Mouse (Mus musculus) left cerebral cortex, adult 11 months (tissue): Measurements from ENCODE around the gene Hoxb5.

ENCODE experiments used
- DNase-seq: peaks from one replicate; pipeline ENCODE4 v3.0.0; 2022; ENCODE audit warnings: low spot score

Gene Hoxb5

GRCm38 (mm10) chr11:96288455-96289221 is 14.5 kb upstream of the Hoxb5 start:
- no peak for DNase-seq

- DNase-seq: no peak
Measured at GRCm38 (mm10) chr11:96289293-96289692, 13.8 kb upstream of the Hoxb5 start.

- no peak for DNase-seq
Measured at GRCm38 (mm10) chr11:96289837-96290236, 13.3 kb upstream of the Hoxb5 start.

- DNase-seq: no peak
Measured at GRCm38 (mm10) chr11:96290705-96291355, 12.3 kb upstream of the Hoxb5 start.

- no peak for DNase-seq
Measured at GRCm38 (mm10) chr11:96291681-96292564, 11.2 kb upstream of the Hoxb5 start, which contains the start of gene Hoxb6. Gene Hoxb6, plus strand, starts transcription at chr11:96292476.

GRCm38 (mm10) chr11:96292565-96293301 is 10.4 kb upstream of the Hoxb5 start:
- DNase-seq: no peak

GRCm38 (mm10) chr11:96293302-96293921 is 9.7 kb upstream of the Hoxb5 start:
- DNase-seq: no peak

- DNase-seq: no peak
Measured at GRCm38 (mm10) chr11:96294245-96295091, 8.7 kb upstream of the Hoxb5 start.

GRCm38 (mm10) chr11:96295092-96295835 is 7.9 kb upstream of the Hoxb5 start:
- DNase-seq: no peak

GRCm38 (mm10) chr11:96296997-96297396 is 6.1 kb upstream of the Hoxb5 start:
- no peak for DNase-seq

GRCm38 (mm10) chr11:96297428-96297827 is 5.7 kb upstream of the Hoxb5 start:
- no peak for DNase-seq

- DNase-seq: no peak
Measured at GRCm38 (mm10) chr11:96297968-96298635, 5.0 kb upstream of the Hoxb5 start.

GRCm38 (mm10) chr11:96298895-96299667 is 4.1 kb upstream of the Hoxb5 start:
- no peak for DNase-seq

GRCm38 (mm10) chr11:96299781-96300180 is 3.4 kb upstream of the Hoxb5 start:
- DNase-seq: no peak

GRCm38 (mm10) chr11:96300354-96301063 is 2.6 kb upstream of the Hoxb5 start:
- no peak for DNase-seq

- no peak for DNase-seq
Measured at GRCm38 (mm10) chr11:96301064-96301431, 2.1 kb upstream of the Hoxb5 start.

GRCm38 (mm10) chr11:96301837-96302236 is 1.3 kb upstream of the Hoxb5 start:
- DNase-seq: peak; percentile 39
